Mouse (Mus musculus): ENCODE measurements around the gene Nfib.
A peak's percentile ranks its signal among the peaks of the same experiment; 100 is the strongest.

Nfib gene

GRCm38 (mm10) chr4:82408463-82409404, 296.8 kb downstream of the Nfib start:
- DNase-seq, result no peak

GRCm38 (mm10) chr4:82406511-82406910, 299.0 kb downstream of the Nfib start:
- DNase-seq, result no peak

- DNase-seq, result no peak
Measured at GRCm38 (mm10) chr4:82405791-82406190, 299.8 kb downstream of the Nfib start.

GRCm38 (mm10) chr4:82403975-82404651, 301.4 kb downstream of the Nfib start:
- no peak for DNase-seq

GRCm38 (mm10) chr4:82402666-82403065, 302.9 kb downstream of the Nfib start:
- no peak for DNase-seq

DNA sequence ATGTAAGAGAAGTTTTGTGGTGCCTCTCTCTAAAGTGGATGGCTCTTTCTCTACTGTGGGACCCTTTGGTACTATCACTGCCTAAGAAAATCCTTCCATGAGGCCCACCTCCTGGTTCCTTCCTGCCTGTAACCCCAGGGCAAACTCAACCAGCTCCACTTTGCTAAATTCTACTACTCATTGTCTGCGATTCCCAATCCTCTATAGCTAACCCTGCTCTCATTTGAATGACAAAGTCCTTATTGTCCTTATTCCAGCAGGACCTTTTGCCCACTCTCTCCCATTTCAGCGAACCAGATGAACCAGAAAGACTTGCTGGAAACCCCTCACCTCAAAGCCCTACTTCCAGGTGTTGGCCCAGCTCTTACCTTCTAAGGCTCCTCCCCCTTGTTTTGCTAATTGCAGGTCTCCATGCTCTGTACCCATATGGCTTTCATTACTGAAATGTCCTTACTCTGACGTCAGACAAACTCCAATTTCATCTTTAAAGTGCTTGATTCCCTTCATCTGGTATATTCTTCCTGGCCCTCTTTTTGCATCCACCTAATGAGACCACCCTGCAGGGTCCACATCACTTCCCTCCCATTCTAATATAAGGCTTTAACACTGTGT, 304.0 kb downstream of the Nfib start:
- no peak for DNase-seq

DNA sequence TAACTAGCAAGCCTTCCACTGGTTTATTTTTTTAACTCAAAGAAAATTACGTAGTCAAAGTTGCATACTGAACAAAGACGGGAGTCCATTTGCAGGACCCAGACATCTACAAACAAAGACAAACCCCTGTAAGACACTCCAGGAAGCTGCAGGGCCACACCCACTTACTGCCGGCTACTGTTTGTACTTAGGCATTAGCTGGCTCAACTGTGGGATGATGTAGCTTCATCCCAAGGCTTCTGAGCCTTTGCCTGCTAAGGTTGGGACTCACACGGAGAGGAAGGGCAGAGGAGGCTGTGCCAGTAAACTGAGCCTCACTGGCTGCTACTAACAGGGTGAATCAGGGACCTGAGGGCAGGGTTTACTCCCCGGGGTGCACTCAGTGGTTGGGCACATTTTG, 305.0 kb downstream of the Nfib start:
- no peak for DNase-seq

DNA sequence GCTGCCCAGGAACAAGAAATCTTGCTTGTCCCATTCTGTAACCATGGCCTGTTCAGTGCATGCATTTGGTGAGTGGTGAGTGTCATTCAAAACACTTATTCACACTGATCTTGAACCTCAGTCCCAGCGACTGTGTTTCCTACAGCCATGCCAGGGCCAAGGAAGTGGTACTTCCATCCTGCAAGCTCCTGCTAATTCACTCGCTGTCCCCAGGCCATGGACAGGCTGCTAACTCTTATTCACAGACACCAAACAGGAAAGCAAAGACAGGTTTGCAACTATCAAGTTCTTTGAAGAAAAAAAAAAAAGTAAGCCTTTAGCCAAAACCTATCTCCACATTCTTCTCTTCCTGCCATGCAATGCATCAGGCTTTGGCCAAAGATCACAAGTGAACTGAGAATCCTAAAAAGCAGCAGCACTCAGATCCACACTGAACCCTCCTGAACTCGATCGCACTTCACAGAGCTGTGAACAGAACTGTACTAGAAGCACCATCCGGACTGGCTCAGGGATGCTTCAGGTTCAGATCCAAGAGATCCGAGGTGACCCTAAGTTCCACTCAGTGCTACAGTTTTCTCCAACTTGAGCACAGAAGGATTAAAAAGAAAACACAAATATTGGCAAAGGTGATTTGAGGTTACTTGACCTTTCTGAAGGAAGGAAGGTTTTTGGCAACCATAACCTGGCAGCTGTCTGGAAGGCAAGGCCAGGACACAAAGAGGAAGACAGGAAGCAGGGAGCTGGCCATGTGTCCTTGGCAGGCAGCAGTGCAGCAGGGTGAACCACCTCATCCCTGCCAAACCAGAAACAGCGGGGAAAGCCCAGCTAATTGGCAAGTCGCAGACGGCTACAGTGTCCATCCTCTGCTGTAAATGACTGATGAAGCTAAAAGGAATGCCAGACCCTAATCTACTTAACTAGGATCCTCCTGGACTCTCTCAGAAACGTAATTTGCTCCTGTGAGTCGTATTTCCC, 305.9 kb downstream of the Nfib start:
- peak in 1 of 2 experiments; percentile 6 for DNase-seq

DNA sequence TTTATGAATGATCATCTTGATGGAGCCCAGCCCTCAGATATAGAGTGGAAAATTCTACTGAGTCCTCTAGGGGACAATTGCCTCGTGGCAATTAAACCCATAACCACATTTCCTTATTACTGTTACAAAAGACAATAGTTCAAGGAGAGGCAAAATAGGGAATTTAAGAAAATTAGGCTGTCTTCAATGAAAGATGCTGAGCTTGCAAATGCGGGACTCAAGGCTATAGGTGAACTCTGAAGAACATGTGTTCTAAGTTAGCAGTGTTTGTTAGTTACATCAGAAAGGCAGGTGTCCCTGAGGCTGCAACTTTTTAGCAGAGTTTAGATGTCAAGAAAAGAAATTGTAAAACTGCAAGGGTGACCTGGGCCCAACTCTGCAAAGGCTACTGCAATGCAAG, 307.3 kb downstream of the Nfib start:
- no peak for DNase-seq

DNA sequence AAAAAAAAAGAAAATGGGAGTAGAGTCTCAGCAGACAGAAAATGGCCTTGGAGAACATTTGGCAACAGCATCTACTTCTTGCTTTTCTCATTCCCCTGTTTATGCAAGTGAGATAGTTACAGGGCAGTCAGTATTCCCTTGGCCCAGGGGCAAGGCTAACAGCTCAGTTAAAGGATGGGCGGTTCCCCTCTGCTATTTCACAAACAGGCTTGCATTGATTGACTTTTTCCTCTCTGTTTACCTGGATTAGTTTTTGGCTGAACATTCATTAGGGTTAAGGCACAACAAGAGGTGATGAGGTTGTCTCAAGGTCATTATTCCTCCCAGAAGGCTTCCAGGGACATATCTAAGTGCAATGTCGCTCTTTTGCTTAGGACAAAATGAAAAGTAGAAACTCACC, 308.7 kb downstream of the Nfib start:
- DNase-seq, result no peak

GRCm38 (mm10) chr4:82396003-82396402, 309.5 kb downstream of the Nfib start:
- DNase-seq, result no peak

DNA sequence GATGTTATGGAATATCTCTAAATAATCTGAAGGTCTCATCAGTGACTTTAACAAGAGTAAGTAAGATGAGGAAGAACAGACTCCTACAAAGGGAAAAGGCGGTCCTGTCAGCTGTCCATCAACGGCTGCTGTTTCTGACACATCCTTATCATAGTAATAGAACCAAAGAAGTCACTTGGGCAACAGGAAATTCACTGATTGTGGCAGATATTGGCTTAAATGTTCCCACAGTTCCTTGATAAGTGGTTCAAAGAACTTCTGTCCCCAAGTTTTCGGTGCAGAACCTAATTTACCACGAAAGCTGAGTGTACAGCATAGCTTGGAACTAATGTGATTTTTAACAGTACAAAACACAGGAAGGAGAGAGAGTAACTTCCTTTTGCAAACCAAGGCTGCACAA, 311.2 kb downstream of the Nfib start:
- DNase-seq, result no peak

GRCm38 (mm10) chr4:82393021-82393420, 312.5 kb downstream of the Nfib start:
- no peak for DNase-seq

- no peak for DNase-seq
Measured at GRCm38 (mm10) chr4:82392496-82392895, 313.1 kb downstream of the Nfib start.

GRCm38 (mm10) chr4:82391726-82392472, 313.7 kb downstream of the Nfib start:
- DNase-seq, result no peak

DNA sequence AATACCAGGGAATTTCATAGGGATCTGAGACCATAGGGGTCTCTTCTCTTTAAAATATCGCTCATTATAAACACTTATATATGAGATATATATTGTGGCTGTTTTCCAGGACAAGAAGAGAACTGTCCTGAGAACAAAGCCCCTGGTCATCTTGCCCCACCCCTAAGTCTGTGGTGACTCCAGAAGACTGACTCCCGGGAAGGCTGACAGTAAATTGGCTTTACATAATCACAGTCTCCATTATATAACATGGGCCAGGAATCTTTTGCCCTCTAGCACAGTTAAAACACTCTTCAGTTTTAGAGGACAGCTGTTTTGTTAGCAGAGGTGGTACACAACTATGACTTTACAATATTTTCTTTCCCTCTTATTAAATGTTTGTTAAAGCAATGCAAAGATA, 315.0 kb downstream of the Nfib start:
- no peak for DNase-seq

GRCm38 (mm10) chr4:82389876-82390275, 315.7 kb downstream of the Nfib start:
- no peak for DNase-seq

- no peak for DNase-seq
Measured at GRCm38 (mm10) chr4:82387620-82388019, 317.9 kb downstream of the Nfib start.

GRCm38 (mm10) chr4:82386222-82386993, 319.1 kb downstream of the Nfib start:
- DNase-seq, result no peak

DNA sequence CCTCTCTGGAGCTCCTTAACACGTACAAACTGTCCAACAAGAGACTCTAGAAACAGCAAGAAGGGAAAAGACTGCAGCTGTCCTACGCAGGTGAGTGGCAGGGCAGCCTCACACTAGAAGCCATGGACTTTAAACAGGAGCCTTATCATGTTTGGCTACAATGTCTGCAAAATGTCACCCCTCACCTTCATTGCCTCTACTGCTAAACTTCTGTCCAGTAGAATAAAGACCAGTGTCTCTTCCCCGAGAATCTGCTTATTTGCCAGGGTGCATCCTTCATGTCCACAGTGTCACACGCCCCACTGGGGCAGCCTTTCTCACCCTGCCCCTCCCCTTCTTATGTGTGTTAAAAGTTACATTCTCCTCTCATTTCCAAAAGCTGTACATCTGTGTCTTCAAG, 319.9 kb downstream of the Nfib start:
- DNase-seq, result no peak
